Mouse (Mus musculus) olfactory bulb, adult 2 months (tissue): ENCODE data around the gene Tpsb2.

Experiments used
- CTCF ChIP-seq: fragments of 200-500 bp; IDR thresholded peaks from 2 replicates; pipeline ENCODE4 v1.5.1; 2012; ENCODE audit warnings: low read depth, mild to moderate bottlenecking, low read length, moderate library complexity; ENCODE audit not compliant: insufficient read depth
- POLR2A ChIP-seq: fragments of 200-500 bp; IDR thresholded peaks from 2 replicates; pipeline ENCODE4 v1.6.1; 2012; ENCODE audit warnings: mild to moderate bottlenecking, low read depth, low read length, moderate library complexity; ENCODE audit not compliant: insufficient read depth

GRCm38 (mm10) chr17:25398520-25398838, 32.4 kb downstream of the Tpsb2 start:
- no peak for TF ChIP-seq POLR2A
- no peak for TF ChIP-seq CTCF
